Mouse (Mus musculus) yolk sac, embryonic 10.5 days (tissue): ENCODE measurements around the gene Metrn.

Experiments
- DNase-seq: peaks from one replicate; pipeline ENCODE4 v3.0.0-alpha.2; 2017; ENCODE audit warnings: low spot score

Metrn gene

DNA sequence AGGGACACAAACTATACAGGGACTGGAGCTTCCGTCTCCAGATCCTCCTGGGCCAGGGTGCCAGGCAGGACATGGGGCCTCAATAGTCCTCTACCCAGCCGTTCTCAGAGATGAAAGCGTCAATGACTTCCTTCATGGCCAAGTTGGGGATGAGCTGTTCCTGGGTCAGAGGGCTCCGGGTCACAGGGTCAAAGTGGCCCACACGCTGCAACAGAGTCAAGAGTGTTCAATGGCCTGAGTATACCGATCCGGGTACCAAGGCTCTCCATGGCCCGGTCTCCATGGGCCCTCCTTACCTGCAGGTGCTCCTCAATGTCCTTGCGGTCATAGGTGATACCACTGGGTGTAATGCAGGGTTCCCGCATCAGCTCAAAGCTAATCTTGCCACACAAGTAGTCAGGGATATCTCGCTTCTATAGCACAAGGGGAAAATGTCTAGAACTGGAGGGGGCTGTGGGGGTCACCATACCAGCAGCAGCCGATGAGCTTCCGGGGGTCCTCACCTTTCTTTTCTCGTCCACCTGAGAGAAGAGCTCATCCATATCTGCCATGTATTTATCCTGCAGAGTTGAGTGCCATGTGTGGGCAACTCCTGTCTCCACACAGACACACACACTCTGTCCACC is 34.0 kb upstream of the Metrn start:
- no peak for DNase-seq

GRCm38 (mm10) chr17:25830200-25830753 is 33.3 kb upstream of the Metrn start:
- no peak for DNase-seq

DNA sequence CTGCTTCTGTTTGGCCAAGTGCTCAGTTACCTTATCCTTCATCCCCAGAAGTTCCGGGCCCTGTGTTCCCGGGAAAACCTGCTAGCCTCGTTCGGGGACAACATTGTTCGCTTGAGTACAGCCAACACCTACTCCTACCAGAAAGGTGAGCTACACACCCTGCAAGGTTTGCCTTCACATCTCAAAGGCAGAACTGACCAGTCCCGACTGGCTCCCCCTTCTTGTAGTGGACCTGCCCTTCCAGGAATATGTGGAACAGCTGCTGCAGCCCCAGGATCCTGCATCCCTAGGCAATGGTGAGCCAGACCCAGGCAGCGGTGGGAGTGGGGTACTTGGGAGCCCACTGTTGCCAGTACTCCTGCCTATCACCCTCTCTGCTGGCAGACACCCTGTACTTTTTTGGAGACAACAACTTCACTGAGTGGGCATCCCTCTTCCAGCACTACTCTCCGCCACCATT is 32.7 kb upstream of the Metrn start:
- no peak for DNase-seq

DNA sequence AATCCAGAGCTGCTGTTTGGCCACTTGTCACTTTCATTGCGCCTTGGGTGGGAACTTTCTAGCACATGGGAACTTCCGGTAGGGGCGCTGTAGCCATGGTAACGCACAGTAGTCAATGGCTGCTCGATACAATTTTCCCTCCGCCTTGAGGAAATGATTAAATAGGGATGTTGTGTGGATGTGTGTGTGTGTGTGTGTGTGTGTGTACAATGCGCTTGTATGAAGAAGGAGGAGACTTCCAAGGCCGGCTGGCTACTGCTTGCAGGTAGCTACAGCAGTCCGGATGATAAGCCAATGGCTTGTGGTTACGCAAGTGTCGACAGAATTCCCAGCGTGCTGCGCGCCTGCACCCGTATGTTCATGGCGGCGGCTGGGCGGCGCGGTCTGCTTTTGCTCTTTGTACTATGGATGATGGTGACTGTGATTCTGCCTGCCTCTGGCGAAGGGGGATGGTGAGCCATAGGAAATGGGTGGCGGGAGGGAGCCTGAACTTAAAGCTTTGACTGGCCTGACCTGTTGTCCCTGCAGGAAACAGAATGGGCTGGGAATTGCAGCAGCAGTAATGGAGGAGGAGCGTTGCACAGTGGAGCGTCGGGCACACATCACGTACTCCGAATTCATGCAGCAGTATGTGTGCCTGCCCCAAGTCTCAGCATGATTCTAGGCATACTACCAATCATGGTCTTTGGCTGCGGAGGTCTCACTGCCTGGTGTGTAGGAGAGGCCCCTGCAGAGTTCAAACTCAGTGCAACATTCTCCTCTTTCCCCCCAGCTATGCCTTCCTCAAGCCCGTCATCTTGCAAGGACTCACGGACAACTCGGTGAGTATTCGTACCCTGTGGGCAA is 32.0 kb upstream of the Metrn start, which contains the start of gene Jmjd8:
TSS of gene Jmjd8 (plus strand) at position 156 of the 846 bp plus-strand sequence.
- DNase-seq: peak; percentile 90

GRCm38 (mm10) chr17:25828223-25828594 is 31.3 kb upstream of the Metrn start:
- no peak for DNase-seq

GRCm38 (mm10) chr17:25827546-25828222 is 30.7 kb upstream of the Metrn start:
- DNase-seq: no peak

- no peak for DNase-seq
These were observed 30.1 kb upstream of the Metrn start for GRCm38 (mm10) chr17:25827011-25827410.

GRCm38 (mm10) chr17:25825984-25826570 is 29.1 kb upstream of the Metrn start:
- no peak for DNase-seq

GRCm38 (mm10) chr17:25825311-25825710 is 28.4 kb upstream of the Metrn start:
- no peak for DNase-seq

GRCm38 (mm10) chr17:25824362-25825142 is 27.6 kb upstream of the Metrn start:
- no peak for DNase-seq

DNA sequence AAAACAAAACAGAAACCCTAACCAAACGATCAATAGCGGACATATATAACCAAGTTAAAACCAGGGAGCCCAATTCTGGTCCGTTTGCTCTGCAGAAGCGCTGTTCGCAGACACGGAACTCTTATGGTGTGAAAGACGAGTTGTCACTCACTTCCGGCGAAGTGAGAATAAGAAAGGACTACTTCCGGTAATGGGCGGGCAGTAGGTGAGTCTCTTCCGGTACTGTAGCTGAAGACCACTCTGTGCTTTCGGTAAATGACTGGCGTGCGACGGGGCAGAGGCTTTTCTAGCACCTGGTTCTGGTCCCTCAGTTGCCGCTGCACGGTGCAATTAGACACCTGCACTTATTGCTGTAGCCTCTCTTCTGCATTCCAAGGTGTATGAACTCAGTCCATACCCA is 26.5 kb upstream of the Metrn start, which contains the start of gene Wdr24:
TSS of gene Wdr24 (plus strand) at position 176 of the 400 bp plus-strand sequence.
- peak; percentile 82 for DNase-seq

DNA sequence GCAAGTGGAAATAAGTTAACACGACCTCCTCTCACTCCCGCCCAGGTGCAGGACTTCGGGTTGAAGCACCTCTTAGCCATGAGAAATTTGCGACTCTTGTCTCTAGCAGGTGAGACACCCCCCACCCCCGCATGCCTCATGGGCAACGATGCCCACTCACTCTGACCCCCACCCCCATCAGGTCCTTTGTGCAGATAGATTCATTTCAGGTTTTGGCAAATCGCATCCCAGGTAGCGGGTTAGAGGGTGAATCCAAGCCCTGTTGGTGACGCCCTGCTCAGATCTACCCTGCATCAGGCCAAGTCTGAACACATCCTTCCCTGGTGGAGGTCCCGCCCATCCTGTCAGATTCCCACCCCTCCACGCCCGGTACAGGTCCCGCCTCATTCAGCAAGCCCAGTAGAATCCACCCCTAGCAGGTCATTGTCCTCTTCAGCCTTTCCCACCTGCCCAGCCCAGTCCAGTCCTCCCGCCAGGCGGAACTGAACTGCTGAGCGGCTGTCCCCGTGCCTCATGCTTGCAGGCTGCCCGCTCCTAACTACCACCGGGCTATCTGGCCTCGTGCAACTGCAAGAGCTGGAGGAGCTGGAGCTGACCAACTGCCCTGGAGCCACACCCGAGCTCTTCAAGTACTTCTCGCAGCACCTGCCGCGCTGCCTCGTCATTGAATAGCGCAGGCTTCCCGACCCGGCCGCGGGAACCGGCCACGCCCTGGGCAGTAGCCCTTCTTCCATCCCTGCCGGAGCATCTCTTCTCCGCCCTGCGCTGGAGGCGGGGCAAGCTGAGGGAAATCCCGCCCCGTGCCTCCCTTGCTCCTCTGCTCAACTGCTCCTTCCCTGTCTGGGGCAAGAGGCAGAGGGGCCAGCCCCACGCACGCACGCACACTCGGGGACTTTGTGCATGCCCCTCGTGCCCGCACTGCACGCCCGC is 22.2 kb upstream of the Metrn start:
- DNase-seq: peak; percentile 26

DNA sequence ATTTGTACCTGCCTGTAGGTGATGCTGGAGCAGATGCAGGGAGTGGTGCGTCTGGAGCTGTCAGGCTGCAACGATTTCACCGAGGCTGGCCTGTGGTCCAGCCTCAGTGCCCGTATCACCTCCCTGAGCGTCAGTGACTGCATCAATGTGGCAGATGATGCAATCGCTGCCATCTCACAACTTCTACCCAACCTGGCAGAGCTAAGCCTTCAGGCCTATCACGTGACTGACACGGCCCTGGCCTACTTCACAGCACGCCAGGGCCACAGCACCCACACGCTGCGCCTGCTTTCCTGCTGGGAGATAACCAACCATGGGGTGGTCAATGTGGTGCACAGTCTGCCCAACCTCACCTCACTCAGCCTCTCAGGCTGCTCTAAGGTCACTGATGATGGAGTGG is 20.7 kb upstream of the Metrn start:
- DNase-seq: no peak

DNA sequence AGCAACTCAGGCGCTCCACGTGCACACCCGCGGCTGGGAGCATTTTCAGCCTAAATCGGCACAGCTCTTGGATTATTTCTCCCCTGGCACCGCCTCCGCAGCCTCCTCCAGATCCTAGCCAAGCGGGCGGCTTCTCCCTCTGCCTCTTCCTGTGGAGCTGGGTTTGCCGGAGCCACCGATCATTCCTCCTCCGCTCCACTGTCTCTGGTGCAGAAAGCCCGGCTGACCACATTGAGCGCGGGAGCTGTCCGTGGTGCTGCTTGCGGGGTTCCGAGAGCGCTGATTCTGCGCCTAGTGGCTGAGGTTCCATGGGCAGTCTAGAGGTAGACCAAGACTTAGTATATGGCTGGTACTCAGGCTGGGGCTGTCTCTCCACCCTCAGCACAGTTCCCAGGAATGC is 16.5 kb upstream of the Metrn start:
- DNase-seq: peak; percentile 81

DNA sequence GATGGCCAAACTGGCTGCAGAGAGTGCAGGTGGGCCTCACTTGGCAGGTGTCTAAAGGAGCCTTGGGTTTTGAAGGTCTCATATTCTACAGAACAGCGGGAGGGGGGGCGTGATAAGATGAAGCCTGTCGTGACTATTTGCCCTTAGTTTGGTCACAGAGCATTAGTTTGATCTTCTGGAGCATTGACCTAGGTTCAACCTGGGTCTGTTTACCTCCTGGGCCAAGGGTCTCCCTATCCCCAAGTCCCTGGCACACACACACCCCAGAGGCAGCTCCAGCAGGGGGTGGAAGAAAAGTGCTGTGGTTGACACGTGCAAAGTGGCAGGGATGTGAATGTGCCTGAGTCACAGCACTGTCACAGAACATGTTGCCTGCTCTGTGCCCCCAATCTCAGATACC is 14.0 kb upstream of the Metrn start:
- no peak for DNase-seq

GRCm38 (mm10) chr17:25809606-25810340 is 12.8 kb upstream of the Metrn start:
- no peak for DNase-seq

- DNase-seq: peak; percentile 62
These were observed 12.1 kb upstream of the Metrn start, which contains the start of gene Fbxl16 for GRCm38 (mm10) chr17:25808789-25809605. Gene Fbxl16, plus strand, starts transcription at chr17:25809085.

DNA sequence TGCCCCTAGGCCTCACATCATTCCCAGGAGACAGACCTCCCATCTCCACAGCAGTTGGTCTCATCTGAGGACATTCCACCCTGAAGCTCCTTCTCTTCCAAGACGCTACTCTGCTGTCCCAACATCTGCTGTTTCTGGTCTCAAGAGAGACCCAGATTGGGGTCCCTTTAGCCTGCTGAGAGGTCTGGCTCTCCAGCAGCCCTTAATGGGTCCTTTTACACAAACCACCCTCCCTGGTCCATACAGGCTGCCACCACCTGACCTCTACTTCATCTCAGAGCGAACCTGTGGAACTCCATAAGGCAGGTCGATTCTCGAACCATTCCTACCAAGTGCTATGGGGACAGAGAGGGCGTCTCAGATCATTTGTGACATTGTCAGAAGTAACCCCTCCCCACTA is 11.1 kb upstream of the Metrn start:
- DNase-seq: no peak
